Mouse (Mus musculus) myocyte (in vitro differentiated cells): ENCODE data around the gene Ugt1a6b.
"Not testable (repeated sequence)": the region's sequence is repeated elsewhere in the genome, so short reads cannot be mapped to it uniquely, and the experiment has no call there.

ENCODE experiments used
- E2F4 ChIP-seq: IDR thresholded peaks from one replicate; pipeline ENCODE4 v1.6.1; 2011; ENCODE audit warnings: mild to moderate bottlenecking, control low read depth, moderate library complexity; ENCODE audit not compliant: insufficient read depth
- MAX ChIP-seq: IDR thresholded peaks from one replicate; pipeline ENCODE4 v1.6.1; 2011; ENCODE audit warnings: low read depth, mild to moderate bottlenecking, control low read depth
- POLR2A ChIP-seq: IDR thresholded peaks from one replicate; pipeline ENCODE4 v1.6.1; 2011; ENCODE audit warnings: low read depth, mild to moderate bottlenecking, control low read depth, moderate library complexity; ENCODE audit not compliant: insufficient read length
- TCF12 ChIP-seq: IDR thresholded peaks from one replicate; pipeline ENCODE4 v1.6.1; 2011; ENCODE audit warnings: mild to moderate bottlenecking, control low read depth; ENCODE audit not compliant: poor library complexity, insufficient read depth, severe bottlenecking
- TCF3 ChIP-seq: IDR thresholded peaks from one replicate; pipeline ENCODE4 v1.6.1; 2011; ENCODE audit warnings: low read depth, control low read depth; ENCODE audit not compliant: insufficient read length
- USF1 ChIP-seq: IDR thresholded peaks from one replicate; pipeline ENCODE4 v1.6.1; 2011; ENCODE audit warnings: low read depth, mild to moderate bottlenecking, control low read depth, moderate library complexity

DNA sequence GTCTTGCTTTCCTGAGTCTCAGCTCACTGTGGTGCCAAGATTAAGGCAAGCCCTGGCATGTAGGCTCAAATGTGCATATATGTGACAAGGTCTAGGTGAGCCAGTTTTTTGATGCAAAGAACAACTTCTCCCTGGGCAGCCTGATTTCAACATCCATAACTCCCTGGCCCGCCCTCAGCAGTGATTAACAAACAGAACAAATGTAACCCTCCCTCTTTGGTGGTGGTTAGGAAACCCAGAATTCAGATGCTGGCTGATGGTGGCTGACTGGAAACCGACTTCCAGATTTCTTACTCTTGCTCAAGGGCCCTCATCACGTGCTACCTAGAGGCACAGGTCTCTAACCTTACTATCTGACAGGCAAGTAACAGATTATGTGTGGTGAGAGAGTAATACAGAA is at the start of gene Ugt1a6b:
- not testable (repeated sequence) for TF ChIP-seq POLR2A, USF1, E2F4, TCF12, TCF3, MAX
